45 mouse cellular contexts compared by ENCODE assay signal in genomic region chr1:162925121-162925520, GRCm38 (mm10). TPM values are rescaled to one million over a fixed set of nuclear protein-coding genes. Genes with fewer than 3 reads are reported as not detected.
"Had no signal": no experiment of that assay in that cellular context is flagged by ENCODE, and none has a peak within 500 bp of the region (broad histone marks: within the 10 kb centered on the region; RNA-seq: fewer than 3 reads in every experiment).

No protein-coding gene starts in this region.

- H3K4me2 ChIP-seq: limb, embryonic 12.5 days; limb, embryonic 13.5 days; limb, embryonic 15.5 days; liver, embryonic 11.5 days; liver, embryonic 13.5 days; liver, embryonic 15.5 days; lung, embryonic 14.5 days; lung, embryonic 15.5 days; midbrain, embryonic 11.5 days; midbrain, embryonic 12.5 days; midbrain, embryonic 13.5 days; midbrain, embryonic 15.5 days; neural tube, embryonic 12.5 days; neural tube, embryonic 13.5 days had no signal

- H3K9me3 ChIP-seq: limb, embryonic 10.5 days; limb, embryonic 12.5 days; limb, embryonic 13.5 days; limb, embryonic 15.5 days; liver, embryonic 13.5 days; liver, embryonic 15.5 days; lung, embryonic 15.5 days; megakaryocyte, embryonic 14.5 days; midbrain, embryonic 10.5 days; midbrain, embryonic 12.5 days; midbrain, embryonic 13.5 days; midbrain, embryonic 15.5 days; neural tube, embryonic 12.5 days; neural tube, embryonic 13.5 days had no signal

- H3K4me1 ChIP-seq: limb, embryonic 10.5 days; limb, embryonic 12.5 days; limb, embryonic 13.5 days; limb, embryonic 15.5 days; liver, embryonic 13.5 days; liver, embryonic 15.5 days; lung, embryonic 15.5 days; megakaryocyte, embryonic 14.5 days; midbrain, embryonic 10.5 days; midbrain, embryonic 12.5 days; midbrain, embryonic 13.5 days; midbrain, embryonic 15.5 days; neural tube, embryonic 12.5 days; neural tube, embryonic 13.5 days had no signal

- DNase-seq: left cerebral cortex, postnatal 4 days; liver; liver, embryonic 13.5 days; liver, postnatal 0 days; lung, adult 18-20 months; lung, adult 2 months; lung, embryonic 14.5 days; lung, postnatal 10 days; lung, postnatal 14 days; lung, postnatal 36 days; lung, postnatal 4 days; midbrain, embryonic 14.5 days had no signal

- H3K9ac ChIP-seq: limb, embryonic 12.5 days; limb, embryonic 13.5 days; limb, embryonic 15.5 days; liver, embryonic 13.5 days; liver, embryonic 14.5 days; liver, embryonic 15.5 days; liver, postnatal 0 days; lung, embryonic 14.5 days; lung, embryonic 15.5 days; midbrain, embryonic 12.5 days; midbrain, embryonic 13.5 days; midbrain, embryonic 15.5 days; neural tube, embryonic 12.5 days; neural tube, embryonic 13.5 days had no signal

- H3K36me3 ChIP-seq: limb, embryonic 10.5 days; limb, embryonic 12.5 days; limb, embryonic 13.5 days; limb, embryonic 15.5 days; liver, embryonic 13.5 days; liver, embryonic 15.5 days; lung, embryonic 15.5 days; midbrain, embryonic 10.5 days; midbrain, embryonic 12.5 days; midbrain, embryonic 13.5 days; midbrain, embryonic 15.5 days; neural tube, embryonic 12.5 days; neural tube, embryonic 13.5 days had no signal

- H3K27ac ChIP-seq: limb, embryonic 10.5 days; limb, embryonic 12.5 days; limb, embryonic 13.5 days; limb, embryonic 15.5 days; liver, embryonic 13.5 days; liver, embryonic 14.5 days; liver, embryonic 15.5 days; lung, embryonic 15.5 days; macrophage; midbrain, embryonic 10.5 days; midbrain, embryonic 12.5 days; midbrain, embryonic 13.5 days; midbrain, embryonic 15.5 days; neural tube, embryonic 12.5 days; neural tube, embryonic 13.5 days had no signal

- ATAC-seq: liver, postnatal 0 days; lung, postnatal 0 days; midbrain, embryonic 13.5 days; midbrain, embryonic 15.5 days; midbrain, embryonic 16.5 days had no signal

- H3K27me3 ChIP-seq: limb, embryonic 12.5 days; limb, embryonic 13.5 days; limb, embryonic 15.5 days; liver, embryonic 13.5 days; liver, embryonic 15.5 days; lung, embryonic 15.5 days; megakaryocyte, embryonic 14.5 days; midbrain, embryonic 12.5 days; midbrain, embryonic 13.5 days; midbrain, embryonic 15.5 days; neural tube, embryonic 12.5 days; neural tube, embryonic 13.5 days had no signal

- H3K4me3 ChIP-seq: limb, embryonic 10.5 days; limb, embryonic 12.5 days; limb, embryonic 13.5 days; limb, embryonic 15.5 days; liver, embryonic 13.5 days; liver, embryonic 15.5 days; lung, embryonic 15.5 days; megakaryocyte, embryonic 14.5 days; midbrain, embryonic 10.5 days; midbrain, embryonic 12.5 days; midbrain, embryonic 13.5 days; midbrain, embryonic 15.5 days; myocyte; neural tube, embryonic 12.5 days; neural tube, embryonic 13.5 days had no signal

RNA-seq across cellular contexts. Expression of gene Fmo6, which starts 12.2 kb away (rescaled TPM):
- total RNA-seq: left cerebral cortex, postnatal 10 days; left cerebral cortex, postnatal 14 days; left cerebral cortex, postnatal 25 days; left cerebral cortex, postnatal 36 days; left cerebral cortex, postnatal 4 days; megakaryocyte progenitor cell, adult 5-6 weeks; megakaryocyte, adult 5-6 weeks; megakaryocyte-erythroid progenitor cell, adult 5-6 weeks; monocyte, adult 5-6 weeks had no signal
- polyA plus RNA-seq: limb, embryonic 10.5 days; limb, embryonic 11.5 days; liver, embryonic 11.5 days; liver, embryonic 13.5 days; liver, embryonic 14.5 days; liver, embryonic 15.5 days; liver, embryonic 16.5 days; liver, postnatal 0 days; lung, embryonic 14.5 days; lung, embryonic 15.5 days; lung, embryonic 16.5 days; macrophage; midbrain, embryonic 10.5 days; midbrain, embryonic 11.5 days; midbrain, embryonic 12.5 days; midbrain, embryonic 13.5 days; midbrain, embryonic 14.5 days; midbrain, embryonic 15.5 days; midbrain, embryonic 16.5 days; midbrain, postnatal 0 days; myocyte; neural tube, embryonic 11.5 days; neural tube, embryonic 12.5 days; neural tube, embryonic 13.5 days had no signal

RNA-seq across cellular contexts. Expression of gene Fmo2, which starts 26.6 kb away (rescaled TPM):
- total RNA-seq: megakaryocyte progenitor cell, adult 5-6 weeks; megakaryocyte, adult 5-6 weeks; megakaryocyte-erythroid progenitor cell, adult 5-6 weeks; monocyte, adult 5-6 weeks had no signal
- polyA plus RNA-seq: liver, embryonic 11.5 days; macrophage; midbrain, embryonic 11.5 days; midbrain, embryonic 13.5 days; midbrain, embryonic 14.5 days; midbrain, embryonic 15.5 days; myocyte; neural tube, embryonic 11.5 days had no signal

RNA-seq across cellular contexts. Expression of gene Fmo1, which starts 58.7 kb away (rescaled TPM):
- total RNA-seq: megakaryocyte progenitor cell, adult 5-6 weeks; megakaryocyte, adult 5-6 weeks; megakaryocyte-erythroid progenitor cell, adult 5-6 weeks; monocyte, adult 5-6 weeks had no signal
- polyA plus RNA-seq: macrophage had no signal

RNA-seq across cellular contexts. Expression of gene Fmo3, which starts 59.2 kb away (rescaled TPM):
- total RNA-seq: left cerebral cortex, postnatal 10 days; left cerebral cortex, postnatal 14 days; left cerebral cortex, postnatal 25 days; left cerebral cortex, postnatal 36 days; left cerebral cortex, postnatal 4 days; megakaryocyte progenitor cell, adult 5-6 weeks; megakaryocyte, adult 5-6 weeks; megakaryocyte-erythroid progenitor cell, adult 5-6 weeks; midbrain, postnatal 0 days; monocyte, adult 5-6 weeks had no signal
- polyA plus RNA-seq: limb, embryonic 10.5 days; limb, embryonic 11.5 days; limb, embryonic 12.5 days; limb, embryonic 13.5 days; limb, embryonic 15.5 days; liver, embryonic 11.5 days; liver, embryonic 13.5 days; liver, embryonic 14.5 days; liver, embryonic 15.5 days; liver, embryonic 16.5 days; lung, embryonic 14.5 days; lung, embryonic 15.5 days; lung, embryonic 16.5 days; macrophage; midbrain, embryonic 10.5 days; midbrain, embryonic 11.5 days; midbrain, embryonic 12.5 days; midbrain, embryonic 13.5 days; midbrain, embryonic 14.5 days; midbrain, embryonic 15.5 days; midbrain, embryonic 16.5 days; midbrain, postnatal 0 days; myocyte; neural tube, embryonic 11.5 days; neural tube, embryonic 12.5 days; neural tube, embryonic 13.5 days had no signal
